Mouse (Mus musculus) forelimb bud, embryonic 11.5 days (tissue): ENCODE results near the gene Npas4.
"Not testable (repeated sequence)": the region's sequence is repeated elsewhere in the genome, so short reads cannot be mapped to it uniquely, and the experiment has no call there.

Experiments
- DNase-seq: peaks from one replicate; pipeline ENCODE4 v3.0.0-alpha.2; 2012; ENCODE audit warnings: low read depth, low spot score

The Npas4 gene

DNA sequence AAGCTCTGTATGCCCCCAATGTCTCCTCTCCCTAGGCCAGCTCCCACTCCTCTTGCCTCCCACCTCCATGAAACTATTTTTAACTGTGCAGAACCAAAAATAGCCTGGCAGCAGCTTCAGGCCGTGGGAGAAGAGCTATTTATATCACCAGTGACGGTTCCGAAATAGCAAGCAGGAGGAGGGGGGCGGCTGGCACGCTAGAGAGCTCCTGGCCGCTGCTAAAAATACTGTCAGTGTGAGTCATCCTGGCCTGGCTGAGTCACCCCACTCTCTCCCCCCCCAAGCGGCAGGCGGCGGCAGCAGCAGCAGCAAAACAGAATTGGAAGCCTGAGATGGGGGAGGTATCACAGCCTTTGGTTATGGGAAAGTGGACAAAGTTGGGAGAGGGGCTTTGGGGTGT, 2.8 kb upstream of the Npas4 start:
- no peak for DNase-seq

DNA sequence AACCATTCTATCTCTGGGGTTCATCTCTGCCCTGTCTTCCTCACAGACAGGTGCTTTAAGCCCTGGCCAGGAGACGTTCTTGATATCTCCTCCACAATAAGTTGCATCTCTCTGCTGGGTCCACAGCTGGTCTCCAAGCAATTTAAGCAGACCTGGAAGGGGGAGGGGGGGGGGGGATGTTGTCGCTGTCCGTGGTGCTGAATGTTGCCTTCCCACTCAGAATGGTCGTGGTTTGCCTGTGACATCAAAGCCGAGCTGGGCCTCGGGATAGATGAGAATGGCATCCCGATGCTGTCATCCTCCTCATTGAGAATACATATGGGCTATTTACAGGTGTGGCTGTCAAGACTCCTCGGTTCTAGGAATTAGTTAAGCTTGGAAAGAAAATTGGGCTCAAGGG, 2.3 kb upstream of the Npas4 start:
- DNase-seq = peak; percentile 24

DNA sequence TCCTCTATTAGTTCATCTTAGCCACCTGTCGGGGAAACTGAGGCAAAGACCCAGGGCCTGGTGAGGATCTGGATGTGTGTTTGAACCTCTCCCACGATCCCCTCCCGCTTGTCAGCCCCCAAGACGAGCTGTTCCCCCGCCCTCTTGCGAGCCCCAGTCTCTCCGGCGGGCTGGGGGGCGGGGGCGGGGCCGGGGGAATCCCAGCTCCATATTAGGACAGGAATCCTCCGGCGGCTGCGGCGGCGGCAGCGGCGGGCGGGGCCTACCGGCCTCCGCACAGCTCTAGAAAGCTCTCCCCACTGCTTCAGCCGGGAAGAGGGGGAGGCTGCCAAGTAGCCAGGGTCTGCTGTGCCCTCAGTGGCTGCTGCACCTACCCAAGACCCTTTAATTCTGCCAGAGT, 600 bp upstream of the Npas4 start:
- DNase-seq = no peak

- no peak for DNase-seq
These were observed 471 bp downstream of the Npas4 start for GRCm38 (mm10) chr19:4989434-4990255.

- DNase-seq = peak; percentile 95
These were observed 1.1 kb downstream of the Npas4 start for GRCm38 (mm10) chr19:4989013-4989412.

GRCm38 (mm10) chr19:4981767-4982166, 8.3 kb downstream of the Npas4 start:
- DNase-seq = peak; percentile 69

DNA sequence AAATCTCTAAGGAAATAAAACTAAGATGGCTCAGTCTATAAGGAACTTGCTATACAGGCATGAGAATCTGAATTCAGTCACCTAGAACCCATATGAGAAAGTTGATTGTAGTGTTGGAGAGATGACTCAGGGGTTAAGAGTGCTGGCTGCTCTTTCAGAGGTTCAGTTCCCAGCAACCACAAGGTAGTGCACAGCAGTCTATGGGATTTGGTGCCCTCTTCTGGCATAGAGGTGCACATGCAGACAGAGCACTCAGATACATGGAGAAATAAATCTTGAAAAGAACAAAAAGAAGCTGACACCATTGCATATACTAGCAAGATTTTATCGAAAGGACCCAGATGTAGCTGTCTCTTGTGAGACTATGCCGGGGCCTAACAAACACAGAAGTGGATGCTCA, 21.9 kb downstream of the Npas4 start:
- no peak for DNase-seq

GRCm38 (mm10) chr19:4961928-4962601, 28.1 kb downstream of the Npas4 start, which contains the start of gene Mrpl11:
Gene Mrpl11 (plus strand): TSS chr19:4962147.
- peak; percentile 94 for DNase-seq

GRCm38 (mm10) chr19:4948641-4949040, 41.5 kb downstream of the Npas4 start:
- not testable (repeated sequence) for DNase-seq

DNA sequence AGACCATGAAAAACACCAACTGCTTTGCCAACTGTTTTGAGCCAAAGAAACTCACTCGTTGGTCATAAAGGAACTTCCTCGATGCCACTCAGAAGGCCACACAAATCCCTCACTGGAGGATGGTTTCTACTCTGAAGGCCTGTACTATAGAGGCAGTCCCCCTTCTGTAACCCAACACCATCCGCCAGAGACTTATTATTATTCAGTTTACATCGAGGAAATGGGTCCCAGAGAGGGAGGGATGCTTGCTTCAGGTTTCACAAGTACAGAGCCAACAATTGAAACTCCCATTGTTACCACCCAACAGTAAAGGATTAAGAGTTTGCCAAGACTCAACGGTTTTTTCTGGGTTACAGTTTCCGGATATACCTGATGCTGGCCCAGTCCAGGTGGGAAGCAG, 44.6 kb downstream of the Npas4 start:
- no peak for DNase-seq

DNA sequence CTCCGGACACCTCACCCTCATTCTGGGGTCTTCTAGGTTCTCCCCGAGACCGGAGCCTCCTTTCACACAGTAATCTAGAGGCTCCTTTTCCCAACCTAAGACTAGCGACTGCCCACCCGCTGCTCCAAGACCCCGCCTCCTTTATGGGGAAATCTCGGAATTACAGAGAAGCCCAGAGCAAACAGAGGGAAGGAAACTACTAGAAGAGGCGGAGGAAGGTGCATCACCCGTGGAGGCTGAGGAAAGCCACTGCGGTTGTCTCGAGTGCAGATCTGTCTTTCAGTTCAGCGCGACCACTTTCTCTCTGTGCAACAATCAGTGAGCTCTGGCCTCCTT, 46.9 kb downstream of the Npas4 start:
- DNase-seq = no peak

DNA sequence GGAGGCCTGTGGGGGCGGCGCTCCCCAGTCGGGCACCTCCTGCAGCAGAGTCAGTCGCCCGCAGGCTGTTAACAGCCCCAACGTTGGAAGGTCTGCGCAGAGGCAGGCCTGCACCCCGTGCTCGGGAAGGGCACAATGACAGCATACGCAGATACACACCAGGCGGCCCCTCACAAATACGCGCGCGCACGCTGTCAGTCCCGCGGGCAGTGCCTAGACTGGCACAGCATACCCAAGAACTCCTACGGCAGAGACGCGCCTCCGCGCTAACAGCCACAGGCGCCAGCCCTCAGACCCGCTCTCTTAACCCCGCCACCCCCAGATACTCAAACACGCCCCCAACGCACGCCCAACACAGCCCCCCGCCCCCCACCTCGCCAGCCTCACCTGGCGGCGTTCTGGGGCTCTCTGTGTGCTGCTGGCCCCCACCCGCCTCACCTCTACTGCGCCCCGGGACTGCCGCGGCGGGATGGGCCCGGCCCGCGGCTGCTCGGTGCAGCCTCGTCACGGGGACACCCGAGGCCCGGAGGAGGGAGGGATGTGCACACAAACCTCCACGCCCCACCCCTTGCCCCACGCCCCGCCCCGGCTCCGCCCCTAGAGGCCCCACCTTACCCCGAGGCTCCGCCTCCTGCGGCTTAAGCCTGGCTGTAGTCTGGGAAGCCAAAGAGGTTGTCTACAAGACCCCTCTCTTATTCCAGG, 47.4 kb downstream of the Npas4 start, which contains the start of gene Peli3:
Gene Peli3, minus strand, starts transcription at position 577 of the 702 bp plus-strand sequence.
- DNase-seq = peak; percentile 62

DNA sequence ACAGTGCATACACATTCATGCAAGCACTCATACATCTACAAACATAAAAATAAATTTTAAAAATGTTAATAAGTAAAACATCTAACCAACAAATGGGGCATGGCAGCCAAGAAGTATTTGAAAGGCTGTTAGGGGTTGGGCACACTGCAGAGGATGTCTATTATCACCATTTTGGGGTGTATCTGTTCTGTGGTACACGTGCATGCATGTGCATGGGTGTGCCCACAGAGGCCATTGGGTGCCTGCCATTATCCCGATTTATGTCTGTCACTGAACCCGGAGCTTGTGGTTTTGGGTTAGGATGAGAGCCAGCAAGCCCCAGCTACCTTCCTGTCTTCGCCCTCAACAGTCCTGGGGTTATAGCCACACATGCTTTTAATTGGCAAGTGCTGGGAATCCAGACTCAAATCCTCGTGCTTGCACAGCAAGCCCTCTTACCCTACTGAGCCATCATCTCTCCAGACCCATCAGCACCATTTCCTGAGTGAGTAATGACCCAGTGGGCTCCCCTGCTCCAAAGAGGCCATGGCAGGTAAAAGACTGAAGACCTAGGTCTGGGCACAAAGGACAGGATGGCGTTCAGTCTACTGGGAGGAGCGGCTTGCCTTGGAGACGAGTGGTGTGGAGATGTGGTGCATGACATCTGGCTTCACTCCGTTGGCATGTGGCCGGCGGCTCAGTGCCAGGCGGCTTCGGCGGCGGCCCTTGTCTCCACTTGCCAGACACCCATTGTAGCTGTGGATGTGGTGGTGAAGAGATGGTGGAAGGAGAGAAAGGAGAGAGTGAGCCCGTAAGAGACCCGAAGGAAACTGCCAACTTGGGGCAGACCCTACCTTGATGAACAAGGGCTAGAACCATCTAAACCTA, 52.4 kb downstream of the Npas4 start:
- DNase-seq = no peak

- DNase-seq = no peak
These were observed 53.2 kb downstream of the Npas4 start for GRCm38 (mm10) chr19:4936896-4937295.
